Mouse (Mus musculus) forebrain, embryonic 15.5 days (tissue): ENCODE measurements around the gene A4galt. TPM values are rescaled to one million over a fixed set of nuclear protein-coding genes. Genes with fewer than 3 reads are reported as not detected.
"Not testable (repeated sequence)": the region's sequence is repeated elsewhere in the genome, so short reads cannot be mapped to it uniquely, and the experiment has no call there.

ENCODE experiments used
- ATAC-seq: fragments of 200-750 bp; cut with Nextera tagmentation; replicated peaks from 2 replicates; pipeline ENCODE4 v1.8.0; 2017; ENCODE audit warnings: mild to moderate bottlenecking, moderate TSS enrichment, moderate library complexity
- H3K27ac ChIP-seq: fragments of 300-500 bp; sonication (generic); replicated peaks from 2 replicates; pipeline ENCODE4 v1.5.1; 2015; ENCODE audit warnings: mild to moderate bottlenecking, inconsistent platforms
- H3K27me3 ChIP-seq: fragments of 300-500 bp; sonication (generic); 2 replicates; pipeline ENCODE4 v1.6.1; 2015; ENCODE audit warnings: inconsistent platforms
- H3K36me3 ChIP-seq: fragments of 300-500 bp; sonication (generic); 2 replicates; pipeline ENCODE4 v1.6.1; 2015; ENCODE audit warnings: mild to moderate bottlenecking, inconsistent platforms
- H3K4me1 ChIP-seq: fragments of 300-500 bp; sonication (generic); 2 replicates; pipeline ENCODE4 v1.6.1; 2015; ENCODE audit warnings: inconsistent platforms
- H3K4me2 ChIP-seq: fragments of 300-500 bp; sonication (generic); replicated peaks from 2 replicates; pipeline ENCODE4 v1.6.1; 2015; ENCODE audit warnings: mild to moderate bottlenecking, inconsistent platforms
- H3K4me3 ChIP-seq: fragments of 300-500 bp; sonication (generic); 2 replicates; pipeline ENCODE4 v1.5.1; 2015; ENCODE audit warnings: mild to moderate bottlenecking, inconsistent platforms
- H3K9ac ChIP-seq: fragments of 300-500 bp; sonication (generic); replicated peaks from 2 replicates; pipeline ENCODE4 v1.6.1; 2015; ENCODE audit warnings: mild to moderate bottlenecking, inconsistent platforms
- H3K9me3 ChIP-seq: fragments of 300-500 bp; sonication (generic); 2 replicates; pipeline ENCODE4 v1.6.1; 2016; ENCODE audit warnings: inconsistent platforms
- WGBS: fragments of 180-500 bp; shearing (Covaris S2); methylation state at CpG from one replicate; pipeline ENCODE4 v1.1.7; 2015; ENCODE audit warnings: mixed read lengths; 5-methylcytosine and 5-hydroxymethylcytosine counted together
- polyA plus RNA-seq: library from polyadenylated mRNA; unstranded; fragments of >200 nt; fragmentation: Nextera tagmentation; extraction: Ambion mirVana; gene quantifications from 2 replicates; pipeline ENCODE4 v1.2.1, GENCODE M21; 2015

A4galt gene
- polyA plus RNA-seq, 1 experiment from 2014 or later: 1.7 TPM

- Histone ChIP-seq H3K36me3 (no peaks in the 10 kb centered on the region), H3K27me3 (no peaks in the 10 kb centered on the region), H3K9me3 (no peaks in the 10 kb centered on the region), H3K4me3 (no peak overlapping the region), H3K9ac (no peak overlapping the region), H3K27ac (no peak overlapping the region), H3K4me1 (peaks cover 7% of the 10 kb centered on the region), H3K4me2 (no peak overlapping the region)
- ATAC-seq: no peak
- 80% methylated on average over 2 of the region's 2 CpGs for WGBS
Observed at GRCm38 (mm10) chr15:83290899-83291298, 39.3 kb upstream of the A4galt start.

- 83% methylated on average over 8 of the region's 8 CpGs for WGBS
- H3K4me2 ChIP-seq: no peak overlapping the region
Observed at GRCm38 (mm10) chr15:83284828-83285227, 33.3 kb upstream of the A4galt start.

GRCm38 (mm10) chr15:83282397-83282796, 30.8 kb upstream of the A4galt start:
- 70% methylated on average over 5 of the region's 5 CpGs for WGBS
- H3K9ac ChIP-seq: no peak overlapping the region
- no peaks in the 10 kb centered on the region for H3K36me3 ChIP-seq
- no peaks in the 10 kb centered on the region for H3K27me3 ChIP-seq
- no peak overlapping the region for H3K4me3 ChIP-seq
- H3K9me3 ChIP-seq: no peaks in the 10 kb centered on the region
- ATAC-seq: no peak
- H3K27ac ChIP-seq: no peak overlapping the region
- no peak overlapping the region for H3K4me2 ChIP-seq
- no peaks in the 10 kb centered on the region for H3K4me1 ChIP-seq

More at GRCm38 (mm10) chr15:83284828-83285227, 33.3 kb upstream of the A4galt start:
- Histone ChIP-seq H3K9ac (no peak overlapping the region), H3K27ac (no peak overlapping the region), H3K9me3 (no peaks in the 10 kb centered on the region), H3K4me3 (no peak overlapping the region), H3K4me1 (no peaks in the 10 kb centered on the region), H3K36me3 (no peaks in the 10 kb centered on the region), H3K27me3 (no peaks in the 10 kb centered on the region)
- ATAC-seq: no peak

- ATAC-seq: no peak
Observed at GRCm38 (mm10) chr15:83281303-83281702, 29.7 kb upstream of the A4galt start.

GRCm38 (mm10) chr15:83278579-83278978, 27.0 kb upstream of the A4galt start:
- H3K27me3 ChIP-seq: no peaks in the 10 kb centered on the region
- H3K9ac ChIP-seq: no peak overlapping the region
- H3K4me2 ChIP-seq: no peak overlapping the region
- 87% methylated on average over 5 of the region's 5 CpGs for WGBS
- no peak overlapping the region for H3K27ac ChIP-seq
- H3K9me3 ChIP-seq: no peaks in the 10 kb centered on the region
- H3K36me3 ChIP-seq: no peaks in the 10 kb centered on the region
- no peak for ATAC-seq
- no peak overlapping the region for H3K4me3 ChIP-seq
- no peaks in the 10 kb centered on the region for H3K4me1 ChIP-seq

More at GRCm38 (mm10) chr15:83281303-83281702, 29.7 kb upstream of the A4galt start:
- WGBS: 82% methylated on average over 11 of the region's 11 CpGs
- Histone ChIP-seq H3K36me3 (no peaks in the 10 kb centered on the region), H3K9me3 (no peaks in the 10 kb centered on the region), H3K4me1 (no peaks in the 10 kb centered on the region), H3K4me3 (no peak overlapping the region), H3K27ac (no peak overlapping the region), H3K4me2 (no peak overlapping the region), H3K27me3 (no peaks in the 10 kb centered on the region), H3K9ac (no peak overlapping the region)

- 90% methylated on average over 4 of the region's 4 CpGs for WGBS
Observed at GRCm38 (mm10) chr15:83277451-83277850, 25.9 kb upstream of the A4galt start.

GRCm38 (mm10) chr15:83274237-83274636, 22.7 kb upstream of the A4galt start:
- ATAC-seq, H3K9me3 ChIP-seq, H3K27me3 ChIP-seq, H3K36me3 ChIP-seq, H3K27ac ChIP-seq, H3K4me2 ChIP-seq, H3K4me3 ChIP-seq, H3K9ac ChIP-seq, H3K4me1 ChIP-seq: not testable (repeated sequence)

More at GRCm38 (mm10) chr15:83277451-83277850, 25.9 kb upstream of the A4galt start:
- no peak overlapping the region for H3K27ac ChIP-seq
- H3K36me3 ChIP-seq: no peaks in the 10 kb centered on the region
- no peaks in the 10 kb centered on the region for H3K9me3 ChIP-seq
- ATAC-seq: no peak
- no peak overlapping the region for H3K4me2 ChIP-seq
- no peaks in the 10 kb centered on the region for H3K4me1 ChIP-seq
- H3K27me3 ChIP-seq: no peaks in the 10 kb centered on the region
- no peak overlapping the region for H3K4me3 ChIP-seq
- H3K9ac ChIP-seq: no peak overlapping the region

GRCm38 (mm10) chr15:83273017-83273416, 21.4 kb upstream of the A4galt start:
- Histone ChIP-seq H3K4me1 (no peaks in the 10 kb centered on the region), H3K27me3 (no peaks in the 10 kb centered on the region), H3K4me2 (no peak overlapping the region), H3K36me3 (no peaks in the 10 kb centered on the region), H3K9ac (no peak overlapping the region), H3K27ac (no peak overlapping the region), H3K4me3 (no peak overlapping the region), H3K9me3 (no peaks in the 10 kb centered on the region)
- ATAC-seq: no peak
- WGBS: 87% methylated on average over 2 of the region's 2 CpGs

- not testable (repeated sequence) for H3K9ac ChIP-seq, H3K27ac ChIP-seq, H3K27me3 ChIP-seq, H3K4me1 ChIP-seq, H3K4me3 ChIP-seq, H3K36me3 ChIP-seq, H3K9me3 ChIP-seq, ATAC-seq, H3K4me2 ChIP-seq
- WGBS: 35% methylated on average over 9 of the region's 9 CpGs
Observed at GRCm38 (mm10) chr15:83271221-83271620, 19.6 kb upstream of the A4galt start.

- H3K9ac ChIP-seq, ATAC-seq, H3K27ac ChIP-seq, H3K4me2 ChIP-seq, H3K27me3 ChIP-seq, H3K9me3 ChIP-seq, H3K36me3 ChIP-seq, H3K4me3 ChIP-seq, H3K4me1 ChIP-seq: not testable (repeated sequence)
- WGBS: 92% methylated on average over 6 of the region's 6 CpGs
Observed at GRCm38 (mm10) chr15:83269985-83270384, 18.4 kb upstream of the A4galt start.

GRCm38 (mm10) chr15:83268428-83268827, 16.9 kb upstream of the A4galt start:
- WGBS: 82% methylated on average over 7 of the region's 7 CpGs
- not testable (repeated sequence) for H3K27me3 ChIP-seq, H3K4me1 ChIP-seq, H3K4me2 ChIP-seq, H3K9ac ChIP-seq, H3K27ac ChIP-seq, ATAC-seq, H3K36me3 ChIP-seq, H3K9me3 ChIP-seq, H3K4me3 ChIP-seq

GRCm38 (mm10) chr15:83265269-83265668, 13.7 kb upstream of the A4galt start:
- Histone ChIP-seq H3K27ac (no peak overlapping the region), H3K36me3 (no peaks in the 10 kb centered on the region), H3K4me3 (no peak overlapping the region), H3K9ac (no peak overlapping the region), H3K4me1 (no peaks in the 10 kb centered on the region), H3K9me3 (no peaks in the 10 kb centered on the region), H3K4me2 (no peak overlapping the region), H3K27me3 (no peaks in the 10 kb centered on the region)
- WGBS: 37% methylated on average over 1 of the region's 1 CpGs
- ATAC-seq: no peak

GRCm38 (mm10) chr15:83263405-83263804, 11.8 kb upstream of the A4galt start:
- H3K4me1 ChIP-seq: no peaks in the 10 kb centered on the region
- no peak overlapping the region for H3K4me2 ChIP-seq
- 75% methylated on average over 5 of the region's 5 CpGs for WGBS
- ATAC-seq: no peak
- no peaks in the 10 kb centered on the region for H3K36me3 ChIP-seq
- no peaks in the 10 kb centered on the region for H3K27me3 ChIP-seq
- H3K4me3 ChIP-seq: no peak overlapping the region
- H3K9ac ChIP-seq: no peak overlapping the region
- no peaks in the 10 kb centered on the region for H3K9me3 ChIP-seq
- no peak overlapping the region for H3K27ac ChIP-seq
